Mouse (Mus musculus): ENCODE measurements at regions not wholly inside any gene's neighbourhood (a gene's known extent, or its start where the extent isn't known, plus 50 kb on each side); places are given as distances from the start of the nearest gene placed in this dataset.
"Not testable (repeated sequence)": the region's sequence is repeated elsewhere in the genome, so short reads cannot be mapped to it uniquely, and the experiment has no call there.

GRCm38 (mm10) chr3:117265790-117266189, 94.9 kb downstream of the Plppr4 start:
- intact Hi-C loops (cut with DNase I) = no loop called here
- peak in 1 of 2 experiments; percentile 53 for DNase-seq (ENCODE audit: low spot score in 2 of 2)

DNA sequence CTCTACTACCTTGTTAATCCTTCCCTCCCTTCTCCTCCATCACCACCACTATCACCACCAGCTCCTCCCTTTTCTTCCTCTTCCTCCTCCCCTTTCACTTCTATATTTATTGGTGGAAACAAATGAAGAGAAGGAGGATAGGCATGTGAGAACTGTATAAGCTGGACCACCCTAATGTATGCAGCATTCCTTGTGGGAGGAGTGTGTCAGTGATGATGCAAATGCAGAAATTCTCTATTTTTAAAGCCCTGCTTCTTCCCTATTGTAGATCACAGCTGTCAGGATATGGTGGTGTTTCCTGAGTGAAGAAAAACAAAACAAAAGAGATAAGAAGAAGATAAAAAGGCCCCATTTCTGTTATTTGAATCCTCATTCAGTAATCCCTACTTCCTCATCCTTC, 112.8 kb downstream of the Plppr4 start:
- DNase-seq (ENCODE audit: low spot score in 2 of 2) = peak in 1 of 2 experiments; percentile 10
- intact Hi-C loops (cut with DNase I) = no loop called here

- intact Hi-C loops (cut with DNase I) = no loop called here
- no peak for DNase-seq (ENCODE audit: low spot score in 2 of 2)
These were observed 118.9 kb downstream of the Plppr4 start for GRCm38 (mm10) chr3:117241810-117242209.

GRCm38 (mm10) chr3:117226616-117227015, 134.1 kb downstream of the Plppr4 start:
- intact Hi-C loops (cut with DNase I) = no loop called here
- no peak for DNase-seq (ENCODE audit: low spot score in 2 of 2)

DNA sequence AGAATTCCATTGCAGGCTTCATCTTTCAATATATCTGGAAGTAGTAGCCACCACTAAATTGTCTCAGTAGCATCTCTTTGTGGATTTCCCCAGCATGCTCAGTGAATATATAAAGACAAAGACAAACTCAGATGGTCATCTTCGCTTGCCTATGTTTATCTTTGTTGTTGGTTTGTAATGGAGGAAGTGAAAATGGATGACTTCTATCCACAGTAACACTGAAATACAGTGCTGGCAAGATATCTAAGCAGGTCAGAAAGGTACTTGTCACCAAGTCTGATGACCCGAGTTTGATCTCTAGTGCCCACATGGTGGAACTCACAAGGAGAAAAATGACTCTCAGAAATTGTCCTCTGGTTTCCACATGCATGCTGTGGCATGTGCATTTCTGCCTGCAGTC, 135.6 kb downstream of the Plppr4 start:
- intact Hi-C loops (cut with DNase I) = no loop called here
- DNase-seq (ENCODE audit: low spot score in 2 of 2) = no peak

DNA sequence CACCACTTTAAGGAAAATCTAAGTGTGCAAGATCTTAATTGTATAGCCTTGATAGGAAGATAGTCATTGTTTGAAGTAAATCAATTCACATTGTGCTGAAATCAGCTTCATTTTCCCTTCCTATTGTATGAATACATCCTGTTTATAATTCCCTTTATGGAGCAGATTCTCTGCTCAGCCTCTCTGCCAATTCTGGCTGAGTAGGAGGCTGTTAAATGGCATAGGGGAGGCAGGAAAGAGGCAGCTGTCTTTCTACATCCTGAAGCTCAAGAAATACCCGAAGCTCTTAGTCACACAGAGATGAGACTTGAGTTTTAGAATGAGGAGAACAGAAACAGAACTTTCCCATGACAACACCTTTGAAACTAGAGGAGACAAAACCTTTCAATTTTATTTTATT, 142.7 kb downstream of the Plppr4 start:
- intact Hi-C loops (cut with DNase I) = no loop called here

GRCm38 (mm10) chr3:117191903-117192302, 168.8 kb downstream of the Plppr4 start:
- intact Hi-C loops (cut with DNase I) = no loop called here
- no peak for DNase-seq (ENCODE audit: low spot score in 2 of 2)

More for the DNA sequence above, 142.7 kb downstream of the Plppr4 start:
- peak in 1 of 2 experiments; percentile 27 for DNase-seq (ENCODE audit: low spot score in 2 of 2)

DNA sequence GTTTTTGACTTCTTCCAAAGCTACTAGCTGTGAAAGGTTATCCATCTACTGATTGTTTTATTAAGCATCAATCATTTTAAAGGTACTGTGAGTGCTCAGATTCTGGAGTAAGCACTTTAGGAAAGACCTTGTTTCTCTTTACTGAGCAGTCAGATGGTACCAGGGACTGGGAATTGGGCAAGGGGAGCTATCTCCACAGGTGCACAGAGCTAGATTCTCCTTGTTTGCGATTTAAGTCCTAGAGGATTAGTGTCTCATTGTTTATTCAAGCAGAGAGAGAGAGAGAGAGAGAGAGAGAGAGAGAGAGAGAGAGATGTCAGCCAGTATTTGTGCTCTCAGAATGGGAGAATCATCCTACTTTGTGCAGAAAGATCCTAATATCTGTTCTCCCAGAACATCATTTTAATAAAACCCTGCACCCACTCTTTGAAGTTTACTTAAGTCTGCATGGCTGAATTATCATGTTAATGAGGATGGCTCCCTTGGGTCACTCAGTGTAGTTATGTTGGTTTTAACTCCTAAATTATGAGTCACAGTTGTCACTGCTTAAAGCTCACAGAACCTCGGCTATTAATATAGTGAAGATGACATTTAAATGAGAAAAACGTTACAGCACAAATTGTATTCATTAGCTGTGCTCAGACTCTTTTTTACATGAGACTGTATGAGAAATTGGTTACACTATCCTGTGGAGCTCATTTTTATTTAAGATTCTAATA, 171.7 kb downstream of the Plppr4 start:
- peak in 1 of 2 experiments; percentile 3 for DNase-seq (ENCODE audit: low spot score in 2 of 2)
- intact Hi-C loops (cut with DNase I) = no loop called here

DNA sequence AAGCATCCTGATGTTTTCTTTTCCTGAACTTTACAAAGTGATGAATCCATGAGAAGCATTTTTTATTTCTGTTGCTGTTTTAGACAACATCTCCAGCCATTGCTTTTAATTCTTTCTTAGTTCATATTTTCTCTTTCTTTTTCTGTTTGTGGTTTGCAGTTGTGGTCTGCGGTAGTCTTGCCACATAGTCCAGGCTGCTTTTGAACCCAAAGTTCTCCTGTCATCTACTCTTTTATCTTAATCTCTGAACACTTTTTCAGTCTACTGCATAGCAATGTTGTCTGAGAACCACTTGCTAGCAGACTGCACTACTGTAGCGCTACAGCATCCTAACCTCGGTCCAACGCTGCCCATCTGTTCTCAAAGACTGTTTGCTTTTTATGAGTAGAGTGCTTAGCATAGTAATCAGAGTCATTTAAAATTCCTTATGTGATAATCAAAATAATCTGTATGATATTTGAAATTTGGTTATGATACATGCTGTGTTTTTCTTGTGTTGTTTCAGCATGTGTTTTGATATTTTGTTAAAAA, 177.0 kb downstream of the Plppr4 start:
- no peak for DNase-seq (ENCODE audit: low spot score in 2 of 2)
- intact Hi-C loops (cut with DNase I) = no loop called here

- intact Hi-C loops (cut with DNase I) = no loop called here
These were observed 190.9 kb downstream of the Plppr4 start for GRCm38 (mm10) chr3:117169740-117170139.

GRCm38 (mm10) chr3:117163046-117163445, 194.3 kb upstream of the Palmd start:
- DNase-seq (ENCODE audit: low spot score in 2 of 2) = no peak
- intact Hi-C loops (cut with DNase I) = no loop called here

More at GRCm38 (mm10) chr3:117169740-117170139, 190.9 kb downstream of the Plppr4 start:
- peak in 1 of 2 experiments; percentile 39 for DNase-seq (ENCODE audit: low spot score in 2 of 2)

GRCm38 (mm10) chr3:117160689-117161088, 191.9 kb upstream of the Palmd start:
- DNase-seq (ENCODE audit: low spot score in 2 of 2); intact Hi-C loops (cut with DNase I): not testable (repeated sequence)

GRCm38 (mm10) chr3:117155274-117155673, 186.5 kb upstream of the Palmd start:
- no peak for DNase-seq (ENCODE audit: low spot score in 2 of 2)
- intact Hi-C loops (cut with DNase I) = loop anchor here (10.0 kb wide), 2 partner anchors 200 to 420 kb away; partner anchors contain the start of gene Plppr5

DNA sequence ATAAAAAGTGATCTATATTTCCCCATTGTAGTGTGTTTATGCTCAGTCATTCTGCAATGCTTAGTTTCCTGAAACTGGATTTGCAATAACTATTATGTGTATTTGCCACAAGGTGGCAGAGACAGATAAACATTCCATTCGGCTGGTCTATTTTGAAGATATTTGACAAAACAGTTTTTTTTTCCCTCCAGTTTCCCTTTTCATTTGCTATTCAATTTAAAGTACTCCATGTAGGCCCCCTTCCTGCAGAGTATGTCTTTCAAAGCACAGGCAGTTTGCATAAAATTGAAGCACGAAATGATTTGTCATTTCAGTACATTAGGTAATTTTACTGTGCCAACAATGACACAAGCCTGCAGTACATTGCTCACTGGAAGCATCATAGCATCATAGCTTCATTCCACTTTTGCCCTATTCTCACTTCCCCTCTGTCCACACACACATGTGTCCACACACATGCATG, 184.3 kb upstream of the Palmd start:
- intact Hi-C loops (cut with DNase I) = loop anchor here (1.0 to 10.0 kb wide), 3 partner anchors 202 to 422 kb away; partner anchors contain the start of gene Plppr5
- peak; percentile 8 to 74 for DNase-seq (ENCODE audit: low spot score in 2 of 2)

DNA sequence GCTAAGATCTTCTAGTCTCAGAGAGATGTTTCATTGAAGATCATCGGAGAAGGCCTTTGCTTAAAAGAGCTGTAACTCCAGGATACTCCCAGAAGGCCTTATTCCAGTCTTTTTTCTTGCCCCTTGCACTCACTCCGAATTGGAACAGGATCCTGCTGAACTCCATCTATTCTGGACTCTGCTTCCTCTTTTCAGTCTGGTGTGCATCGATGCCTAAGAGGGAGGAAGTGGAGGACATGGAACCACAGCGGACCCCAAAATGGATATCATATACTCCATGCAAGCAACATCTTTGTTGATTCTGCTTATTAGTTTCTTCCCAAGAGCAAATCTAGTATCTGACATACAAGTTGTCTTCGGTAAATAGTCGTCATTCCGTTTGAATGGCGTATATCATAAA, 183.6 kb upstream of the Palmd start:
- no peak for DNase-seq (ENCODE audit: low spot score in 2 of 2)
- intact Hi-C loops (cut with DNase I) = loop anchor here (10.0 kb wide), 2 partner anchors 202 to 422 kb away; partner anchors contain the start of gene Plppr5

DNA sequence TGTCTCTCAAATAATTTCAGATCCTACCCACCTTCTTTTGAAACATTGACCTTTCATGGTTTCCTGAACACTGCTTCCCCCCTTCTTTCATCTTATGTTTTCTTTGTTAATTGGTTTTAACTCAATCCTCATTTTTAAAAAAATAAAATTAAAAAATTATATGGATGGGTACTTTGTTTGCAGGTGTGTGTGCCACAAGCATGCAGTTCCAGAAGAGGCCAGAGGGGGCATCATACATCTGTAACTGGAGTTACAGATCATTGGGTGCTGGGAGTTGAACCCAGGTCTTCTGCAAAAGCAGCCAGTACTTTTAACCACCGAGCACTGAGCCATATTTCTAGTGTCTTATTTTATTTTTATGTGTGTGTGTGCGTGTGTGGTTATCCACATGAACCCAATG, 178.6 kb upstream of the Palmd start:
- DNase-seq (ENCODE audit: low spot score in 2 of 2) = no peak
- intact Hi-C loops (cut with DNase I) = no loop called here

- intact Hi-C loops (cut with DNase I) = no loop called here
- DNase-seq (ENCODE audit: low spot score in 2 of 2) = no peak
These were observed 171.0 kb upstream of the Palmd start for GRCm38 (mm10) chr3:117139835-117140234.

GRCm38 (mm10) chr3:117138720-117139119, 169.9 kb upstream of the Palmd start:
- DNase-seq (ENCODE audit: low spot score in 2 of 2) = no peak
- intact Hi-C loops (cut with DNase I) = no loop called here

DNA sequence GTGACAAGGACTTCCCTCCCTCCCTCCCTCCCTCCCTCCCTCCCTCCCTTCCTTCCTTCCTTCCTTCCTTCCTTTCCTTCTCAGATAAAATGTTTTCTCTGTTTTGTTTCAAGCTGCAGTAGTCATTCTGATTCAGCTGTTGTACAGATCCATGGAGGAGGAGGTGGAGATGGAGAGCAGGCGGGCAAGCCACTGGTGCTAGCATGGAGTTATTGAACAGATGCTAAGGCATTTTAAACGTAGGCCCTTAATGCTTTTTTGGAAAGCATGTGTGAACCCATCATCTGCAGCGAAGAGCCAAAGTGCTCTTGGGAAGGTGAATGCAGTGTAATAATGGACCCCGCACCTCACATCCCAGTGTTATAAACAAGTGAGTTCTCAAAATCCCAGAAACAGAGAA, 164.1 kb upstream of the Palmd start:
- intact Hi-C loops (cut with DNase I) = no loop called here
- no peak for DNase-seq (ENCODE audit: low spot score in 2 of 2)

DNA sequence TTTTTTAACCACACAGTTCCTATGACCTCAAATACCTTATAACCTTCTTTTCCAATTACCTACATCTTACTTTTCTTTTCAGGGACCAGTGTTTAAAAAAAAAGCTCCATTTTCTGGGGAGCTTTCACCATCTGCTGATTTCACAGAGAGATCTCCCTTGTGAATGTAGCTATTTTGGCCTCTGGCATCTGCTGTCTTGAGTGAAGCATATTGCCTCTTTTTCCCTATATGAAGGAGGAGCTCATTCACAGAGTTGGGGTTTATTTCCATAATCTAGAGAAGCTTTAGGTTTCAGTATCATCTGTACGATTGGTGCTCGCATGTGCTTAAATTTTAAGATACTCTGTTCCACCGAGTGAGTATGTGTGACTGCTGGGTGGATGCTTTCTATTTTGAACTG, 153.4 kb upstream of the Palmd start:
- intact Hi-C loops (cut with DNase I) = loop anchor here (10.0 kb wide), 2 partner anchors 217 to 313 kb away; no protein-coding TSS in a partner anchor
- peak; percentile 30 to 31 for DNase-seq (ENCODE audit: low spot score in 2 of 2)
